Mouse (Mus musculus) left cerebral cortex, postnatal 25 days (tissue): ENCODE data around the gene Olfr488. TPM values are rescaled to one million over a fixed set of nuclear protein-coding genes. Genes with fewer than 3 reads are reported as not detected.
"Not testable (repeated sequence)": the region's sequence is repeated elsewhere in the genome, so short reads cannot be mapped to it uniquely, and the experiment has no call there.

ENCODE experiments used
- DNase-seq, 2 experiments: peaks; one replicate each; pipeline ENCODE4 v3.0.0; 2022; ENCODE audit warnings: low spot score in 2 of 2, mixed read lengths in 1 of 2
- intact Hi-C: fragments of 180-260 bp; cut with DNase I; formaldehyde crosslinking; loops from one replicate; pipeline ENCODE4 v1.15.1; 2025
- total RNA-seq, 2 experiments: library from RNA; stranded (reverse); gene quantifications; 2 replicates each; pipeline ENCODE4 v1.2.3; 2021

The Olfr488 gene
- total RNA-seq, result not detected

DNA sequence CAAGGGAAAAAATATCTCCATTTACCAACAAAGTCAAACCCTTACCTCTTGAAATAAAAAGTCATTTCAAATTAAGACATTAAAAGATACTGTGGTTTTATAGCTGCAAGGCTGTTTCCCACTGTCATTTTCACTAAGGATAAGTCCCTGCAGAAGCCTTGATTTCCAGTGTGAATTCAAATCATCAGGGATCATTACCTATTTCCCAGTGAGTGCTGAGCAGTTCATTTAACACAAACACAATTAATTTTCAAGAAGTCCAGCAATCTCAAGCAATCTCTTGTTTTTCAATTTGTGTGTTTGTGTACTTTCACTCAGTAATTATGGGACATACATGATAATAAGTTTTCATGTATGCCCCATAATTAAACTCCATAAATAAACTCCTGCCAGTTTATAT lies at the start of gene Olfr488:
Olfr488 (minus strand) TSS at position 101 of the 400 bp plus-strand sequence.
- DNase-seq, result no peak
- intact Hi-C loops, result no loop called here

DNA sequence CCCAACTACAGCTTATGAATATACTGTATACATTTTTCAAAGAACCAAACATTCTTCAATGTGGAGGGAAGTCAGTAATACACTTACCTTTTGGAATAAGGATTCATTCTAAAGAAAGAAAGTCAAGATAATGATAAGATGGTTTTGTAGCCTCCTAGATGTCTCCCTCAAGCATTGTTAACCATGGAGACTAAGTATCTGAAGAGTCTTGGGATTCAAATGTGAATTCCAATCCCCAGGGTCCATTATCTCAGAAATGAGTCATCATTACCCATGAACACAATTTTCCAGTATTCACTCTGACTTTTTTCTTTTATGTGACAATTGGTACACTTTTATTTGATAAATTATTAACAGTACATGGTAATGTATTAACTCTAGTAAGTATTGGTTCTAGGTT lies 30.7 kb upstream of the Olfr488 start, which contains the start of gene Olfr490:
Olfr490 (minus strand) TSS at position 101 of the 400 bp plus-strand sequence.
- intact Hi-C loops, result no loop called here
- no peak for DNase-seq

DNA sequence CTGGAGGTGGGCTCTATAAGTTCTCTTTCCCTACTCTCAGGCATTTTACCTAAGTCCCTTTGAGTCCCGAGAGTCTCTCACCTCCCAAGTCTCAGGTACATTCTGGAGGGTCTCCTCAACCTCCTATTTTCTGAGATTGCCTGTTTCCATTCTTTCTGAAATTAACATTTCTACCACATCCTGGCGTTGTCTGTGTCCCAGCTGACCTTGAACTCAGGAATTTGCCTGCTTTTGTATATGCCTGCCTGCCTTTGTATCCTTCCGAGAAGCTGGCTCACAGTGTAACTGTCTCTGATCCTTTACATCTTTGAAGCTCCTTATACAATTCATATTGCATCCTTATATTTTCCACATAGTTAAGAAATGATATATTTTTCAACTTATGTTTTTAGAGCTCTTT lies 24.6 kb downstream of the Olfr488 start:
- DNase-seq, result no peak
- intact Hi-C loops, result no loop called here

DNA sequence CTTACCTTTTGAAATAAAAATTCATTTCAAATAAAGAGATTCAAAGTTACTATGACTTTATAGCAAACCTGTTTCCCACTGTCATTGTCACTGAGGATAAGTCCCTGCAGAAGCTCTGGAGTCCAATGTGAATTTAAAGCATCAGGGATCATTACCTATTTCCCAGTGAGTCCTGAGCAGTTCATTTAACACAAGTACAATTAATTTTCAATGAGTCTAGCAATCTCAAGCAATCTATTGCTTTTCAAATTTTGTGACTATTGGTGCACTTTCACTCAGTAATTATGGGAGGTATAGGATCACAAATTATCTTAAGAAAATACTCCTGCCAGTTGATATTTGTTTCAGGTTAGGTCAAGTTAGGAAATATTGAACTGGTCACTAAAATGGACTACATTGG lies 43.6 kb downstream of the Olfr488 start, which contains the start of gene Olfr487:
Olfr487 (minus strand) TSS at position 101 of the 400 bp plus-strand sequence.
- intact Hi-C loops, DNase-seq: not testable (repeated sequence)

Other genes starting within 250 kb of the Olfr488 start
- gene Olfr478, start 224.4 kb downstream of the Olfr488 start, total RNA-seq, result not detected
- not detected for gene Olfr479, start 207.7 kb downstream of the Olfr488 start, total RNA-seq
- not detected for gene Olfr480, start 191.0 kb downstream of the Olfr488 start, total RNA-seq
- not detected for gene Olfr481, start 178.5 kb downstream of the Olfr488 start, total RNA-seq
- gene Olfr482, start 160.8 kb downstream of the Olfr488 start, total RNA-seq, result 1 to 10 TPM; 1.6 to 1.9 TPM
- not detected for gene Olfr483, start 157.5 kb downstream of the Olfr488 start, total RNA-seq
- not detected for gene Olfr484, start 130.9 kb downstream of the Olfr488 start, total RNA-seq
- not detected for gene Olfr485, start 98.5 kb downstream of the Olfr488 start, total RNA-seq
- not detected for gene Olfr486, start 85.6 kb downstream of the Olfr488 start, total RNA-seq
- not detected for gene Olfr487, start 43.7 kb downstream of the Olfr488 start, total RNA-seq
- not detected for gene Olfr490, start 30.6 kb upstream of the Olfr488 start, total RNA-seq
- not detected for gene Olfr491, start 55.1 kb upstream of the Olfr488 start, total RNA-seq
- gene Olfr492, start 65.3 kb upstream of the Olfr488 start, total RNA-seq, result not detected
- gene Olfr493, start 88.6 kb upstream of the Olfr488 start, total RNA-seq, result not detected
- not detected for gene Olfr494, start 107.0 kb upstream of the Olfr488 start, total RNA-seq
- gene Olfr495, start 134.8 kb upstream of the Olfr488 start, total RNA-seq, result not detected
- gene Olfr497, start 162.1 kb upstream of the Olfr488 start, total RNA-seq, result not detected
- not detected for gene Olfr498, start 207.0 kb upstream of the Olfr488 start, total RNA-seq